Mouse (Mus musculus) heart, postnatal 0 days (tissue): ENCODE measurements around the gene Magi1.

Source experiments
- CTCF ChIP-seq: IDR thresholded peaks from 2 replicates; pipeline ENCODE4 v1.5.1; 2016; ENCODE audit warnings: antibody characterized with exemption, control low read depth, low read depth
- EP300 ChIP-seq: IDR thresholded peaks from 2 replicates; pipeline ENCODE4 v1.6.1; 2016; ENCODE audit warnings: antibody characterized with exemption, low read depth

GRCm38 (mm10) chr6:93678766-93679165 lies 605.0 kb downstream of the Magi1 start:
- TF ChIP-seq CTCF (no peak), EP300 (no peak)
